Mouse (Mus musculus) stomach, postnatal 0 days (tissue): Measurements from ENCODE around the gene Slc6a19.

Experiments
- CTCF ChIP-seq: IDR thresholded peaks from 2 replicates; pipeline ENCODE4 v1.5.1; 2016; ENCODE audit warnings: antibody characterized with exemption, low read depth, mild to moderate bottlenecking, moderate library complexity
- EP300 ChIP-seq: optimal IDR thresholded peaks from 2 replicates; pipeline ENCODE3; 2016; ENCODE audit warnings: antibody characterized with exemption

DNA sequence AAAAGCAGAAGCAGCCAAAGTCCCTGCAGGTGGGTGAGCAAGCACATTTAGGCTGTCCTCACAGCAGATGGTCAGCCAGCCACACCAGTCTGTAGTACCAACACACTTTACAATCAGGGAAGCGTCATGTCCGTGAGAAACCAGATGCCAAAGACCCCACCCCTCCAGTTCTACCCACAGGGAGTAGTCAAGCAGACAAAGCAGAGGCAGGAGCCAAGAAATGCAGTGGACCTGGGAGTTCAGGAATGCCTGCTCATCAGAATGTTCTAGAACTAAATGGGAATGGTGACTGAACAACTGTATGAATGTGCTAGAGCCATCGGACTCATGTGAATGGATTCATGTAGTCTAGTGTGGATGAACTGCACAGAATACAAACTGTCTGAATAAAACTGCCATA is 17.1 kb downstream of the Slc6a19 start:
- TF ChIP-seq CTCF, result no peak
- no peak for TF ChIP-seq EP300
